Mouse (Mus musculus) intestine, postnatal 0 days (tissue): Measurements from ENCODE around the gene Znrf4. TPM values are rescaled to one million over a fixed set of nuclear protein-coding genes. Genes with fewer than 3 reads are reported as not detected.

Source experiments
- ATAC-seq: fragments of 200-750 bp; cut with Nextera tagmentation; 2 replicates; pipeline ENCODE4 v1.8.0; 2017; ENCODE audit warnings: mild to moderate bottlenecking, moderate TSS enrichment, moderate library complexity
- H3K27ac ChIP-seq: fragments of 300-500 bp; sonication (generic); 2 replicates; pipeline ENCODE4 v1.5.1; 2014; ENCODE audit warnings: mild to moderate bottlenecking, low read depth, low read length, moderate library complexity
- H3K27me3 ChIP-seq: fragments of 300-500 bp; sonication (generic); replicated peaks from 2 replicates; pipeline ENCODE4 v1.6.1; 2014; ENCODE audit warnings: low read length, mixed read lengths; ENCODE audit not compliant: control insufficient read depth, insufficient read depth
- H3K36me3 ChIP-seq: fragments of 300-500 bp; sonication (generic); 2 replicates; pipeline ENCODE4 v1.6.1; 2014; ENCODE audit warnings: mild to moderate bottlenecking, moderate library complexity; ENCODE audit not compliant: control insufficient read depth, insufficient read depth
- H3K4me1 ChIP-seq: fragments of 300-500 bp; sonication (generic); replicated peaks from 2 replicates; pipeline ENCODE4 v1.6.1; 2014; ENCODE audit warnings: antibody characterized with exemption, low read length, mixed read lengths; ENCODE audit not compliant: control insufficient read depth, insufficient read depth
- H3K4me2 ChIP-seq: fragments of 300-500 bp; sonication (generic); replicated peaks from 2 replicates; pipeline ENCODE4 v1.6.1; 2014; ENCODE audit warnings: low read depth, mild to moderate bottlenecking, moderate library complexity
- H3K4me3 ChIP-seq: fragments of 300-500 bp; sonication (generic); 2 replicates; pipeline ENCODE4 v1.5.1; 2014; ENCODE audit warnings: low read depth, low read length
- H3K9ac ChIP-seq: fragments of 300-500 bp; sonication (generic); 2 replicates; pipeline ENCODE4 v1.6.1; 2014; ENCODE audit warnings: mild to moderate bottlenecking, low read depth, low read length
- H3K9me3 ChIP-seq: fragments of 300-500 bp; sonication (generic); 2 replicates; pipeline ENCODE4 v1.6.1; 2016; ENCODE audit warnings: mixed run types; ENCODE audit not compliant: control insufficient read depth
- CTCF ChIP-seq: sonication (generic); IDR thresholded peaks from 2 replicates; pipeline ENCODE4 v1.5.1; 2016; ENCODE audit warnings: low read depth, mild to moderate bottlenecking, control low read depth, antibody characterized with exemption, moderate library complexity
- WGBS: fragments of 180-500 bp; shearing (Covaris S2); extraction: QIAGEN DNeasy Blood & Tissue Kit; methylation state at CpG from one replicate; pipeline ENCODE4 v1.1.7; 2014; 5-methylcytosine and 5-hydroxymethylcytosine counted together
- polyA plus RNA-seq: library from polyadenylated mRNA; unstranded; fragments of >200 nt; fragmentation: Nextera tagmentation; extraction: Ambion mirVana; gene quantifications from 2 replicates; pipeline ENCODE4 v1.2.1, GENCODE M21; 2015

The Znrf4 gene
- polyA plus RNA-seq, 1 experiment from 2014 or later = not detected

DNA sequence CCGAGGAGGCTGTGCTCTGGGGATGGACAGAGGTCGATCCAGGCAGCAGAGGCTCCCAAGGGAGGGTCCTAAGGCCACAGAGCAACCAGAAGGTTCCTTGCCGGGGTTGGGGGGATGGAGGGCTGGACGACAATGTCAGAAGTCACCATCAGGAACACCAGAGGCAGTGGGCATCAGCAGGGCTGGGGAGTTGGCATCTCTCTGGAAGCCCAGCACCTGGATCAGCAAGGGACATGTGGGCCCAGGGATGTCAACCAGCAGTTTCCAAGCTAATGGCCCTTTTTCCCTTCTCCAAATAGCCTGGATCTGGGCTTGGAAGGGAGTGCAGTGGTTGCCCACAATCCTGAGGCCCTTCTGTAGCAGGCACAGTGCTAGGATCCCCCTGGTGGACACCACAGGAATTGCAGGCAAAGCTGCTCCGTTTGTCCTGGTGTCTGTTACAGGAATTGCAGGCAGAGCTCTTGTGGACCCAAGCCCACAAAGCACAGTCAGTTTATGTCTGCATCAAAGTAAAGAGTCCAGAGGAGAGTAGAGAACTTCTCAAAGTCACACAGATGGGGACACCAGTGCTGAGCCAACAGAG, 40.6 kb upstream of the Znrf4 start:
- H3K9ac ChIP-seq = no peak overlapping the region
- H3K36me3 ChIP-seq = no peaks in the 10 kb centered on the region; the same call in 1 of the 2 replicates
- ATAC-seq = no peak
- no peaks in the 10 kb centered on the region for H3K27me3 ChIP-seq
- TF ChIP-seq CTCF = peak; percentile 98
- no peak overlapping the region for H3K4me2 ChIP-seq
- no peak overlapping the region for H3K27ac ChIP-seq
- no peaks in the 10 kb centered on the region for H3K9me3 ChIP-seq
- H3K4me3 ChIP-seq = no peak overlapping the region
- H3K4me1 ChIP-seq = no peaks in the 10 kb centered on the region
- 73% methylated on average over 5 of the region's 5 CpGs for WGBS

DNA sequence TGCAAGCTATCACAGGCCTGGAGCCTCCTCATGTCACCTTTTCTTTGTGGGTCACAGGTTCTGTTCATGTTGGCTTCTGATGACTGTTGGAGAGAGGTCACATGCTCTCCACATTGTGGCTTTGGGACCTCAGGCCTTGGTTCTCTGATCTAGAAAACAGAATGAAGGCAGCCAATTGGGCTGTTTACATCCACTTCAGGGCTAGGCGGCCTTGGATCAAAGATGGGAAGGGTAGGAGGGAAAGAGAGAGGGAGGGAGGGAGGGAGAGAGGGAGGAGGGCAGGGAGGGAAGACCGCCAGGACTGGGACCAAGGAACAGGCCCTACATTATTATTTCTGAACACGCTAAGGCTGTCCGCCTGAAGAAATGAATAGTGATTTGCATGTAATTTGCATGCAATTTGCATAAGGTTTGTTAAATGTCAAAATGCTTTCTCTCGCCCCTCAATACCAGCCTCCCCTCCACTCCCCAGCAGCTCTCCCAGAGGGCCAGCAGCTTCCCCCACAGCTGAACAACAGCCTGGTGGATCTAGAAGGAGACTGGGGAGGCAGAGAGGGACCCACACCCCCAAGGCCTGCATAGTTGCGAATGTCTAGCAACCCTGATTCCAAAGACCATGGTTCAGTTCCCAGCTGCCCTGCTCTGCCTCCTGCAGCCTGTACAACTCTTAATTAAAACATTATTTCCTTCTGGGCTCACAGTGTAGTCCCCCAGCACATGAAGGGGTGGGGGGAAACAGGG, 39.8 kb upstream of the Znrf4 start:
- Histone ChIP-seq H3K27ac (no peak overlapping the region), H3K4me2 (no peak overlapping the region), H3K9me3 (no peaks in the 10 kb centered on the region), H3K4me1 (no peaks in the 10 kb centered on the region), H3K36me3 (no peaks in the 10 kb centered on the region; the same call in 1 of the 2 replicates), H3K4me3 (no peak overlapping the region), H3K9ac (no peak overlapping the region), H3K27me3 (no peaks in the 10 kb centered on the region)
- no peak for TF ChIP-seq CTCF
- WGBS = 81% methylated on average over 6 of the region's 6 CpGs
- ATAC-seq = no peak

DNA sequence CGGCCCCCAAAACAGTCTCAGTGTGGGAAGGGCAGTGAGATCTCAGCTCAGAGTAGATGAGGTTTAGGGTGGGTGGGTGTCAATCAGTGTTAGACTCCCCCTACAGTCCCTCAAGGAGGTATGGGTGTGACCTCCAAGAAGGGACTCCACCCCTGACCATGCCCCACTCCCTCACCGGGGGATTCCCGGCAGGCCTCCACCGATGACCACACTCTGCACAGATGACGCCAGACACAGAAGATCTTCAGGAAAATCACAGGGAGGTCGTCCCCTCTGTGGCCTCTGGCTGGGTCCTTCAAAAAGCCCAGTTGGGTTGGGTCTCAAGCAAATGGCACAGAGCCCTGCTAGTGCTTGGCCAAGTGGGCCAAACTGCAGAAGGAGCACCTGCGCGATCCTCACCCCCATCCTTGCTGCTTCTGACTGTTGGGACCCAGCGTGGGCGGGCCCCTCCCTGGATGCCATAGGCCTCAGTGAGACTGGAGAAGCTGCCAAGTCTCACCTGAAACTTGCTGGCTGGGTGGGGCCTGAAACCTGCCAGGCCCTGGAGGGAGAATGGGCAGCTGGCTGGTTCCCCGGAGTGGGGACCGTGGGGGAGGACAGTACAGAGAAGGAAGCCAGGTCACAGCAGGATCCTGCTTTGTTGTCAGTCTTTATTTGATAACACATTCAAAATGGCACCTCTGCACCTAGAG, 38.7 kb upstream of the Znrf4 start:
- Histone ChIP-seq H3K36me3 (no peaks in the 10 kb centered on the region; the same call in 1 of the 2 replicates), H3K27me3 (no peaks in the 10 kb centered on the region), H3K4me3 (no peak overlapping the region), H3K27ac (no peak overlapping the region), H3K4me1 (no peaks in the 10 kb centered on the region), H3K9ac (no peak overlapping the region), H3K9me3 (no peaks in the 10 kb centered on the region), H3K4me2 (no peak overlapping the region)
- WGBS = 78% methylated on average over 12 of the region's 12 CpGs
- ATAC-seq = no peak
- TF ChIP-seq CTCF = no peak

DNA sequence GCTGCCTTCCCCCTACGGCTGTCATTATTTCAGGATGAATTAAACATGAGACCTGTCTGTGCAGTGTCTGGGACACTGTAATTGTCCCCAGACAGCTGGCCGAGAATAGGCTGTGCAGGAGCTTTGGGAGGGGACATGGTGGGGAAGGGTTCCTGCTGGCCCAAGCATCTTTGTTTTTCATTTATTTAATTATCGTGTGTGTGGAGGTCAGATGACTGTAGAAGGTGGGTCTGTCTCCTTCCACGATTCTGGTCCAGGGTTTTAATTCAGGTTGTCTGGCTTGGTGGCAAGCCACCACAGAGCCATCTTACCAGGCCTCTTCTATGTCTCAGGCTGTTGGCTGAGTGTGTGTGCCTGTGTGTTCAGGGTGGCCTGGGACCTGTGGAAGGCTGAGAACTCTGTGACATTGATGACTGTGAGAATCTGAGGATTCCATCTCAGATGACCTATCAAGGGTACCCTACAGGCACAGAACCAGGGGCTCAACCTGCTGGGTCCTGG, 36.4 kb upstream of the Znrf4 start:
- H3K4me1 ChIP-seq = no peaks in the 10 kb centered on the region
- H3K27me3 ChIP-seq = no peaks in the 10 kb centered on the region
- 66% methylated on average over 4 of the region's 4 CpGs for WGBS
- H3K9ac ChIP-seq = no peak overlapping the region
- no peak overlapping the region for H3K27ac ChIP-seq
- no peak for TF ChIP-seq CTCF
- no peaks in the 10 kb centered on the region for H3K36me3 ChIP-seq
- no peak overlapping the region for H3K4me3 ChIP-seq
- no peaks in the 10 kb centered on the region for H3K9me3 ChIP-seq
- no peak overlapping the region for H3K4me2 ChIP-seq
- ATAC-seq = no peak

DNA sequence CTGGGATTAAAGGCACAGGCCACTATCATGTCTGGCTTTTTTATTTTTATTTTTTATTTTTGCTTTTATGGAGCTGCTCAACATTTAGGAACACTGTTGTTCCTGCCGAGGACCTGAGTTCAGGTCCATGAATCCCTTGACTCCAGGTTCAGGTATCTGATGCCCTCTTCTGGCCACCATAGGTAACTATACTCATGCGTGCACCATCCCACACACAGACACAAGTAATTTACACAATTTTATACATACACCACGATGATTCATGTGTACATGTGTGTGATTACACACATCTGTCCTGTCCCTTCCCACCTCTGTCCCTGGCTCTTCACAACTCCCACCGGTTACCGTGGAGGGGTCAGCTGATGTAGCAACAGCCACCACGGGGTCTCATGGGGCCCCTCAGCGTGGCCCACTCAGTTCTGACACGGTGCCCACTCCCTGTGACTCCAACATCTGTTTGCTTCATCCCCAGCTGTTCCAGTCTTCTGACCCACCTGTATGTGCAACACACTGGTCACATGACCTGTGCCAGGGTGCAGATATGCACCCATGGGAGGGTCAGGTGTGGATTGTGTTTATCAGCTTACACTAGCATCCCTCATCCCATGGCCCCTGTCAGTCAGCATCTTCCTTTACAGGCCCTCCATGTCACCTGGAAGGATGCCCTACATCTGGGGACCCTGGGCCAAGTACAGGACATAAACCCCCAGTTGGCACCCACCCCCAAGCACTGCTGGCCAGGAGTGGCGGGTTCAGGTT, 35.8 kb upstream of the Znrf4 start:
- no peak overlapping the region for H3K27ac ChIP-seq
- no peaks in the 10 kb centered on the region for H3K27me3 ChIP-seq
- no peaks in the 10 kb centered on the region for H3K9me3 ChIP-seq
- TF ChIP-seq CTCF = peak; percentile 47
- WGBS = 74% methylated on average over 9 of the region's 9 CpGs
- no peaks in the 10 kb centered on the region for H3K4me1 ChIP-seq
- H3K9ac ChIP-seq = no peak overlapping the region
- no peaks in the 10 kb centered on the region for H3K36me3 ChIP-seq
- no peak overlapping the region for H3K4me3 ChIP-seq
- ATAC-seq = no peak
- H3K4me2 ChIP-seq = no peak overlapping the region
